Mouse (Mus musculus): Measurements from ENCODE around the gene Cd81. TPM values are rescaled to one million over a fixed set of nuclear protein-coding genes. Genes with fewer than 3 reads are reported as not detected.

Gene Cd81
- total RNA-seq, 2 experiments from 2014 or later = 118 to 130 TPM

- no peak for DNase-seq
These were observed 59.9 kb downstream of the Cd81 start for GRCm38 (mm10) chr7:143112395-143112794.

GRCm38 (mm10) chr7:143114773-143115172 is 62.2 kb downstream of the Cd81 start:
- no peak for DNase-seq

DNA sequence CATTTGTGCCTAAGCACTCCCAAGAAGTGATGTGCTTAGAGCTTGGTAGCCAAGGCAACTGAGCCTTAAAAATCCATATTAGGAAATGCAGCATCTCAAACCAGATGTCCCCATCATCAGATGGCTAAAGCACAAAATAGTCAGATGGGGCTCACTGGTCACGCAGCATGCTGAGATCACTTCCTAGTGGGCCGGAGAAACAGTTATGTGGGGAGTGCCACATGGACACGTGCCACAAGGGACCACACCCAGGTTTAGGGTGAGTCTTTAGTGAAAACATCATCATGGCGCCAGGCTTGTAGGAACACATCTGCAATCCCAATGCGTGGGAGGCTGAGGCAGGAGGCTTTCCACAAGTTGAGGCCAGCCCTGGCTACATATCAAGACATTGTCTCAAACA is 64.0 kb downstream of the Cd81 start:
- DNase-seq = no peak

Other genes starting within 250 kb of the Cd81 start
- gene Th, start 121.6 kb upstream of the Cd81 start, total RNA-seq (2021) = 1 to 10 TPM in 1 of 2 experiments, not detected in 1; 2.2 TPM
- not detected for gene Ascl2, start 83.5 kb upstream of the Cd81 start, total RNA-seq (2021)
- under 1 TPM; 0.23 to 0.27 TPM for gene Tspan32, start 47.7 kb upstream of the Cd81 start, total RNA-seq (2021)
- gene Tssc4, start 16.5 kb downstream of the Cd81 start, total RNA-seq (2021) = 1 to 10 TPM; 7.4 to 8.6 TPM
- under 1 TPM in 1 of 2 experiments, not detected in 1; 0.13 TPM for gene Trpm5, start 41.9 kb downstream of the Cd81 start, total RNA-seq (2021)
- under 1 TPM; 0.33 to 0.80 TPM for gene Kcnq1, start 53.6 kb downstream of the Cd81 start, total RNA-seq (2021)